Mouse (Mus musculus) liver, postnatal 0 days (tissue): ENCODE measurements around the gene Klra17.

ENCODE experiments used
- CTCF ChIP-seq: sonication (generic); IDR thresholded peaks from 2 replicates; pipeline ENCODE4 v1.5.1; 2016; ENCODE audit warnings: antibody characterized with exemption, low read depth
- EP300 ChIP-seq: IDR thresholded peaks from 2 replicates; pipeline ENCODE4 v1.6.1; 2016; ENCODE audit warnings: antibody characterized with exemption, low read depth, mild to moderate bottlenecking

- TF ChIP-seq CTCF = no peak
- TF ChIP-seq EP300 = no peak
Observed at GRCm38 (mm10) chr6:129916996-129917395, 40.5 kb upstream of the Klra17 start.
